Mouse (Mus musculus): ENCODE measurements around the gene Nr1h4. TPM values are rescaled to one million over a fixed set of nuclear protein-coding genes. Genes with fewer than 3 reads are reported as not detected.

Gene Nr1h4
- polyA plus RNA-seq, 1 experiment from 2014 or later, result not detected

DNA sequence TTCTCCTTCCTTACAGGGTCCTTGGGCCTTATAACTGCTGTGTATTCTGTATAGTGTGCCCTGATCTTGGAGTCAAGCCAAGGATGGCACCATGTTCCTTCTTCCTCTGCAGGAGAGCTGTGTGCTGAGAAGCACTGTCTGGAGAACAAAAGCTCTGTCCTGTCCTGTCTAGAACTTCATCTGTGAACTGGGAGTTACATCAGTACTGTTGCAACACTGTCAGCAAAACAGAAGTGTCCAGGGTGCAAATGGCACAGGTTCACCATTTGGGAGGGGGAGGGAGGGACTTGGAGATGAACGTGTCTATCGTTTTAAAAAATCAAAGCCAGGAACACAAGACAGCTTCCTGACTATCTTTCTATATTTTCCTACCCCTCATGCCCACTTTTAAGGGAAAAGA is 1.4 kb downstream of the Nr1h4 start:
- Histone ChIP-seq H3K36me3 (ENCODE audit: control insufficient read depth, insufficient read depth, low read length) (no peaks in the 10 kb centered on the region), H3K9ac (ENCODE audit: low read depth, low read length) (no peak overlapping the region), H3K27me3 (ENCODE audit: control insufficient read depth, insufficient read depth, low read length) (no peaks in the 10 kb centered on the region), H3K27ac (ENCODE audit: low read depth, low read length) (no peak overlapping the region), H3K4me2 (replicated peaks; ENCODE audit: low read depth, low read length) (no peak overlapping the region), H3K4me3 (ENCODE audit: low read depth, low read length) (no peak overlapping the region), H3K4me1 (replicated peaks; ENCODE audit: control insufficient read depth, insufficient read depth, low read length) (no peaks in the 10 kb centered on the region), H3K9me3 (ENCODE audit: control insufficient read depth, low read length) (no peaks in the 10 kb centered on the region)
- no peak for DNase-seq (ENCODE audit: low spot score)
- WGBS, result 91% methylated on average over 2 of the region's 2 CpGs
- ATAC-seq (ENCODE audit: low FRiP score), result no peak

DNA sequence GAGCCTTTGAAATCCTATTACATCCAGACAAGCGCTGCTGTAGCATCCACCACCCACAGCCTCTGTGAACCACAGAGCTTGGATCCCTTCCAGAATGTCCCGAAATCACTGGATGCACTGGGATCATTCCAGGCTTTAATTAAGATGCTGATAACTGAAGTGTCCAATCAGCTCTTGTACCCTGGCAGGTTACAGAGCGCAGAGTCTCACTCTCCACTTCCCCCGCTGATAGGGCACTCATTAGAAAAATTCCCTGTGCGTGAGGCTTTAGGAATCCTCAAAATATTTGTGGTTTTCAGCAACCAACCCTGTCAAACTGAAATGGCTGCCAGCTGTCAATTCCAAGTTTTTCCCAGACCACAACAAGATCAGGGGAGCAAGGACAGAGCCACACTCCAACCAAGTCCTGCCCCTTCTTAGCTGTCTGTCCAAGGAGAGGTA is 2.2 kb downstream of the Nr1h4 start:
- ATAC-seq (ENCODE audit: low FRiP score) (no peak), DNase-seq (ENCODE audit: low spot score) (no peak)
- 81% methylated on average over 5 of the region's 5 CpGs for WGBS
- no peaks in the 10 kb centered on the region for H3K4me1 ChIP-seq (replicated peaks; ENCODE audit: control insufficient read depth, insufficient read depth, low read length)
- no peak overlapping the region for H3K4me3 ChIP-seq (ENCODE audit: low read depth, low read length)
- no peak overlapping the region for H3K4me2 ChIP-seq (replicated peaks; ENCODE audit: low read depth, low read length)
- no peak overlapping the region for H3K9ac ChIP-seq (ENCODE audit: low read depth, low read length)
- no peaks in the 10 kb centered on the region for H3K27me3 ChIP-seq (ENCODE audit: control insufficient read depth, insufficient read depth, low read length)
- no peak overlapping the region for H3K27ac ChIP-seq (ENCODE audit: low read depth, low read length)
- no peaks in the 10 kb centered on the region for H3K9me3 ChIP-seq (ENCODE audit: control insufficient read depth, low read length)
- H3K36me3 ChIP-seq (ENCODE audit: control insufficient read depth, insufficient read depth, low read length), result no peaks in the 10 kb centered on the region

DNA sequence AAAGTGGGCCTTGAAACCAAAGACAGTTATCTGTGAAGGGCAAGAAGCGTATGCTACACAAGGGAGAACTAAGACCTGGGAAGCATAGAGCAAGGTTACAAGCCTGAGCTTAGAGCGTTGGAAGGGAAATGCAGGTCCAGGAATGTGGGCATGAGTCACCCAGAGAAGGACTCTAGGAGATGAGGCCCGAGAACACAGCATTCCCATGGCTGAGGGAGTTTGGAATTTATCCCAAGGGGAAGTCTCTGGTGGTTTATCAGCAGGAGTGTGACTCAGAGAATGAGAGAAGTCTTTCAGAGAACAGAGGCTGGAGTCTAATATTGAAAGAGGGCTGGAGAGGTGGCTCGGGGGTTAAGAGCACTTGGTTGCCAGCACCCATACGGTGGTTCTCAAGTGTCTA is 6.3 kb downstream of the Nr1h4 start:
- no peak overlapping the region for H3K9ac ChIP-seq (ENCODE audit: low read depth, low read length)
- H3K27me3 ChIP-seq (ENCODE audit: control insufficient read depth, insufficient read depth, low read length), result no peaks in the 10 kb centered on the region
- DNase-seq (ENCODE audit: low spot score) (no peak), ATAC-seq (ENCODE audit: low FRiP score) (no peak)
- no peak overlapping the region for H3K27ac ChIP-seq (ENCODE audit: low read depth, low read length)
- no peaks in the 10 kb centered on the region for H3K9me3 ChIP-seq (ENCODE audit: control insufficient read depth, low read length)
- no peaks in the 10 kb centered on the region for H3K4me1 ChIP-seq (replicated peaks; ENCODE audit: control insufficient read depth, insufficient read depth, low read length)
- no peaks in the 10 kb centered on the region for H3K36me3 ChIP-seq (ENCODE audit: control insufficient read depth, insufficient read depth, low read length)
- H3K4me3 ChIP-seq (ENCODE audit: low read depth, low read length), result no peak overlapping the region
- H3K4me2 ChIP-seq (replicated peaks; ENCODE audit: low read depth, low read length), result no peak overlapping the region
- WGBS, result 90% methylated on average over 5 of the region's 5 CpGs

DNA sequence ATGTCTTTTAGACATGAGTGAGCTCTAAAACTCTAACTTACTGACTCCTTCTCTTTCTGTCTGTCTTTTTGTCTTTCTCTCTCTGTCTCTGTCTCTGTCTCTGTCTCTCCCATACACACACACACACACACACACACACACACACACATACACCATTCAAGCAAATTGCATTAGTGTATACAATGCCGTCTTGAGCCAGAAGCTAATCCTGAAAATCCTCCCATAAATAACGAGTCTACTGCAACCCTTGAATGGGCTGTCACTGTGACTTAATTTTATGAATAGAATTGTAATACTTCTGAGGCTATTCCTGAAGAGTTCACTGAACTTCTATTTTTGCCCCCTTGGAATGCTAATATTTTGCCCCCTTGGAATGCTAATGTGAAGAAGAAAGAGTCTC is 7.6 kb downstream of the Nr1h4 start:
- Histone ChIP-seq H3K27ac (ENCODE audit: low read depth, low read length) (no peak overlapping the region), H3K27me3 (ENCODE audit: control insufficient read depth, insufficient read depth, low read length) (no peaks in the 10 kb centered on the region), H3K9me3 (ENCODE audit: control insufficient read depth, low read length) (no peaks in the 10 kb centered on the region), H3K4me3 (ENCODE audit: low read depth, low read length) (no peak overlapping the region), H3K4me2 (replicated peaks; ENCODE audit: low read depth, low read length) (no peak overlapping the region), H3K4me1 (replicated peaks; ENCODE audit: control insufficient read depth, insufficient read depth, low read length) (no peaks in the 10 kb centered on the region), H3K9ac (ENCODE audit: low read depth, low read length) (no peak overlapping the region), H3K36me3 (ENCODE audit: control insufficient read depth, insufficient read depth, low read length) (no peaks in the 10 kb centered on the region)
- DNase-seq (ENCODE audit: low spot score) (no peak), ATAC-seq (ENCODE audit: low FRiP score) (no peak)
- 81% methylated on average over 2 of the region's 2 CpGs for WGBS

DNA sequence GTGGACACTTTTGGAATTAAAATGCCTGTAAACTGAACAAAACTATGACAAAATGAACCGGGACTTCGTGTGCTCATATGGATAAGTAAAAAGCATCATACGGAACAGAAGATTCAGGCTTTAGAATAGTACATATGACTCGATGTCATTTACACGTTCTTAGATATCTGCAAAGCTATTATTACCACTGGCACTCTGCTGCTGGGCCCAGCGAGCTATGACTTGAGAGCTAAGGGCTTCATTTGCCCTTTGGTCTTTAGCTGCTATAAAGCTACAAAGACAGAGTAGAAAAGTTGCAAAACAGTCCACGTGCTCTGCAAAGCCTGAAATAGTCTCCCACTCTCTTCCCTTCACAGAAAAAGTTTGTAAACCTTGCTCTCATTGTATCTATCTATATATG is 10.9 kb downstream of the Nr1h4 start:
- Histone ChIP-seq H3K27ac (ENCODE audit: low read depth, low read length) (no peak overlapping the region), H3K4me2 (replicated peaks; ENCODE audit: low read depth, low read length) (no peak overlapping the region), H3K4me1 (replicated peaks; ENCODE audit: control insufficient read depth, insufficient read depth, low read length) (no peaks in the 10 kb centered on the region), H3K36me3 (ENCODE audit: control insufficient read depth, insufficient read depth, low read length) (no peaks in the 10 kb centered on the region), H3K4me3 (ENCODE audit: low read depth, low read length) (no peak overlapping the region), H3K9me3 (ENCODE audit: control insufficient read depth, low read length) (no peaks in the 10 kb centered on the region), H3K9ac (ENCODE audit: low read depth, low read length) (no peak overlapping the region), H3K27me3 (ENCODE audit: control insufficient read depth, insufficient read depth, low read length) (no peaks in the 10 kb centered on the region)
- DNase-seq (ENCODE audit: low spot score), result no peak
- 91% methylated on average over 7 of the region's 7 CpGs for WGBS
- no peak for ATAC-seq (ENCODE audit: low FRiP score)

DNA sequence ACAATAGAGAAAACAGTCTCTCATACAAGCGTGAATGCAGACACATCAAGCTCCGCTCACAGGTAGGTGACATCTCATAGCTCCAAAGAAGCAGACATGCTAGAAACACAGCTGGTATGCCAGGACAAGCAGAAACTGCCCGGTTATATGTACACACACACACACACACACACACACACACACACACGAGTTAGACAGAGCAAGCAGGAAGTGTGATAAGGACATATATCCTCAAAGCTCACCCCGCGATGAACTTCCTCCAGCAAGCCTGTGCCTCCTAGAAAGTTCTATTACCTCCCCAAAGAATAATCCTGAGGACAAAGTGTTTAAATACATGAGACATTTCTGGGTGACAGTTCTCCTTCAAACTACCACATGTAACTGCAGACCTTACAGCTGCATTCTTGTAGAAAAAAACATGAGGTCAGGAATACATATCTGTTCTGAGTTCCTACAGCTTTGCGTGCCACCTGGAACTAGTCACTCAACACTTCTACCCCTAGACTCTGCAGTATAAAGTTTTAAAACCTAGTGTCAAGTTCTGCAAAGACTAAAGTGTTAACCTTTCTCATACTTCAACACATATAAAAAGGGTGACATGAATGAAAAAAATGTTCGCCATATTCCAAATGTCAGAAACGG is 11.5 kb downstream of the Nr1h4 start:
- WGBS, result 95% methylated on average over 9 of the region's 9 CpGs
- no peak for DNase-seq (ENCODE audit: low spot score)

DNA sequence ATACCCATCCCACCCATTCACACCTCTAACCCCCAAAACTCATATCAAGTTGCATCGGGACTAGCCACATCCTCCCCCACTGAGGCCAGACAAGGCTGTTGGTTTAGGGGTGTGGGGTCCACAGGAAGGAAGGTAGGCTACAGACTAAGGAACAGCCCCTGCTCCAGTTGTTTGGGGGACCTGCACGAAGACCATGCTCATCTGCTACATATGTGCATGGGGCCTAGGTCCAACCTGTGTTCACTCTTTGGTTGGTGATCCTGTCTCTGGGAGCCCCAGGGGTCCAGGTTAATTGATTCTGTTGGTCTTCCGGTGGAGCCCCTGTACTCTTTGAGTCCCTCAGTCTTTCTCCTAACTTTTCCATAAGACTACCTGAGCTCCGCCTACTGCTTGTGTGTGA is 13.0 kb downstream of the Nr1h4 start:
- DNase-seq (ENCODE audit: low spot score) (no peak), ATAC-seq (ENCODE audit: low FRiP score) (no peak)
- 97% methylated on average over 4 of the region's 4 CpGs for WGBS
- Histone ChIP-seq H3K9me3 (ENCODE audit: control insufficient read depth, low read length) (no peaks in the 10 kb centered on the region), H3K4me2 (replicated peaks; ENCODE audit: low read depth, low read length) (no peak overlapping the region), H3K4me1 (replicated peaks; ENCODE audit: control insufficient read depth, insufficient read depth, low read length) (no peaks in the 10 kb centered on the region), H3K4me3 (ENCODE audit: low read depth, low read length) (no peak overlapping the region), H3K27me3 (ENCODE audit: control insufficient read depth, insufficient read depth, low read length) (no peaks in the 10 kb centered on the region), H3K9ac (ENCODE audit: low read depth, low read length) (no peak overlapping the region), H3K27ac (ENCODE audit: low read depth, low read length) (no peak overlapping the region), H3K36me3 (ENCODE audit: control insufficient read depth, insufficient read depth, low read length) (no peaks in the 10 kb centered on the region)

More for the DNA sequence above, 11.5 kb downstream of the Nr1h4 start:
- no peaks in the 10 kb centered on the region for H3K9me3 ChIP-seq (ENCODE audit: control insufficient read depth, low read length)
- H3K4me1 ChIP-seq (replicated peaks; ENCODE audit: control insufficient read depth, insufficient read depth, low read length), result no peaks in the 10 kb centered on the region
- H3K4me2 ChIP-seq (replicated peaks; ENCODE audit: low read depth, low read length), result no peak overlapping the region
- no peak overlapping the region for H3K9ac ChIP-seq (ENCODE audit: low read depth, low read length)
- no peaks in the 10 kb centered on the region for H3K27me3 ChIP-seq (ENCODE audit: control insufficient read depth, insufficient read depth, low read length)
- no peaks in the 10 kb centered on the region for H3K36me3 ChIP-seq (ENCODE audit: control insufficient read depth, insufficient read depth, low read length)
- H3K4me3 ChIP-seq (ENCODE audit: low read depth, low read length), result no peak overlapping the region
- no peak for ATAC-seq (ENCODE audit: low FRiP score)
- H3K27ac ChIP-seq (ENCODE audit: low read depth, low read length), result no peak overlapping the region

DNA sequence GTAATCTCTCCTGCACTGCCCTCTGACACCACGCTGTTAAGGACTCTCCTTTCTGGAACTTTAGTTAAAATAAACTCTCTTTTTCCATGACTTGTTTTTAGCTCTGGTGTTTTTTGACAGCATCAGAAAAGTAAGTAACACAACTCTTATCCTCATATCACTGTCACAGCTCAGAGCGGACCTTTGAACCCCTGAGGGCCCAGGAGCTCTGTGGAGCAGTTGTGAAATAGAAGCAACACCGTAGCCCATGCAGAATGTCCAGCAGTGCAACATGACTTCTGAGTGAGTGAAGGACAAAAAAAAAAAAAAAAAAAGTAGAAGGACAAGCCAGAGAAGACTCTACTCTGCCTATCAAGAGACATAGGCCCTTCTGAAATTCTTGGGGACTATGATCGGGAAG is 14.2 kb downstream of the Nr1h4 start:
- no peak overlapping the region for H3K27ac ChIP-seq (ENCODE audit: low read depth, low read length)
- no peaks in the 10 kb centered on the region for H3K4me1 ChIP-seq (replicated peaks; ENCODE audit: control insufficient read depth, insufficient read depth, low read length)
- no peak for ATAC-seq (ENCODE audit: low FRiP score)
- H3K4me3 ChIP-seq (ENCODE audit: low read depth, low read length), result no peak overlapping the region
- H3K36me3 ChIP-seq (ENCODE audit: control insufficient read depth, insufficient read depth, low read length), result no peaks in the 10 kb centered on the region
- WGBS, result 90% methylated on average over 4 of the region's 4 CpGs
- no peaks in the 10 kb centered on the region for H3K27me3 ChIP-seq (ENCODE audit: control insufficient read depth, insufficient read depth, low read length)
- no peaks in the 10 kb centered on the region for H3K9me3 ChIP-seq (ENCODE audit: control insufficient read depth, low read length)
- H3K4me2 ChIP-seq (replicated peaks; ENCODE audit: low read depth, low read length), result no peak overlapping the region
- DNase-seq (ENCODE audit: low spot score), result no peak
- H3K9ac ChIP-seq (ENCODE audit: low read depth, low read length), result no peak overlapping the region

DNA sequence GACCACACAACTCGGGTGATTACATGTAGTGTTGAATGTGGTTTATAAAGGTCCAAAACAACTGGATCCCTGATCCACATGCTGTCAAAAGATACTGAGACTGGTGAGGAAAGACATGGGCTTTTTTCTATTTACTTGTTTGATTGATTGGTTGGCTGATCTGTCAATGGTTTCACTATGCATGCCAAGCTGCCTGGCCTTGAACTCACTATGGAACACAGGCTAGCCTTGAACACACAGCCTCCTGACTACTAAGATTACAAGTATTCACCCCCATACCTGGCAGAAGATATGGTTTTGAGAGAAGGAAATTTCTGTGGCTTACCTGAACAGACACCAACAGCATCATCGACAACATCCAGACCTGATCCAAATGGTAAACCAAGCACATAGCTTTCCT is 15.0 kb downstream of the Nr1h4 start:
- no peak for ATAC-seq (ENCODE audit: low FRiP score)

More for the DNA sequence above, 15.0 kb downstream of the Nr1h4 start:
- no peak overlapping the region for H3K27ac ChIP-seq (ENCODE audit: low read depth, low read length)
- WGBS, result 90% methylated on average over 2 of the region's 2 CpGs
- H3K4me3 ChIP-seq (ENCODE audit: low read depth, low read length), result no peak overlapping the region
- no peaks in the 10 kb centered on the region for H3K27me3 ChIP-seq (ENCODE audit: control insufficient read depth, insufficient read depth, low read length)
- no peaks in the 10 kb centered on the region for H3K4me1 ChIP-seq (replicated peaks; ENCODE audit: control insufficient read depth, insufficient read depth, low read length)
- no peaks in the 10 kb centered on the region for H3K9me3 ChIP-seq (ENCODE audit: control insufficient read depth, low read length)
- no peak for DNase-seq (ENCODE audit: low spot score)
- H3K36me3 ChIP-seq (ENCODE audit: control insufficient read depth, insufficient read depth, low read length), result no peaks in the 10 kb centered on the region
- H3K9ac ChIP-seq (ENCODE audit: low read depth, low read length), result no peak overlapping the region
- no peak overlapping the region for H3K4me2 ChIP-seq (replicated peaks; ENCODE audit: low read depth, low read length)
